Mouse (Mus musculus) midbrain, embryonic 16.5 days (tissue): ENCODE results near the gene Spats2l. TPM values are rescaled to one million over a fixed set of nuclear protein-coding genes. Genes with fewer than 3 reads are reported as not detected.

Source experiments
- ATAC-seq: fragments of 200-750 bp; cut with Nextera tagmentation; 2 replicates; pipeline ENCODE4 v1.8.0; 2017; ENCODE audit warnings: moderate TSS enrichment
- H3K27ac ChIP-seq: fragments of 300-500 bp; sonication (generic); 2 replicates; pipeline ENCODE4 v1.5.1; 2014; ENCODE audit warnings: mild to moderate bottlenecking, low read length, mixed read lengths
- H3K27me3 ChIP-seq: fragments of 300-500 bp; sonication (generic); 2 replicates; pipeline ENCODE4 v1.6.1; 2014; ENCODE audit warnings: low read depth, low read length, mixed read lengths; ENCODE audit not compliant: control insufficient read depth, insufficient read depth
- H3K36me3 ChIP-seq: fragments of 300-500 bp; sonication (generic); 2 replicates; pipeline ENCODE4 v1.6.1; 2014; ENCODE audit warnings: mild to moderate bottlenecking, low read length, moderate library complexity, mixed read lengths; ENCODE audit not compliant: control insufficient read depth, insufficient read depth
- H3K4me1 ChIP-seq: fragments of 300-500 bp; sonication (generic); 2 replicates; pipeline ENCODE4 v1.6.1; 2014; ENCODE audit warnings: mild to moderate bottlenecking, low read length, mixed read lengths; ENCODE audit not compliant: control insufficient read depth, insufficient read depth
- H3K4me2 ChIP-seq: fragments of 300-500 bp; sonication (generic); 2 replicates; pipeline ENCODE4 v1.6.1; 2014; ENCODE audit warnings: mild to moderate bottlenecking, low read length, mixed read lengths
- H3K4me3 ChIP-seq: fragments of 300-500 bp; sonication (generic); 2 replicates; pipeline ENCODE4 v1.5.1; 2014; ENCODE audit warnings: low read depth, mild to moderate bottlenecking, low read length, moderate library complexity, mixed read lengths
- H3K9ac ChIP-seq: fragments of 300-500 bp; sonication (generic); 2 replicates; pipeline ENCODE4 v1.6.1; 2014; ENCODE audit warnings: low read depth, low read length, mixed read lengths
- H3K9me3 ChIP-seq: fragments of 300-500 bp; sonication (generic); replicated peaks from 2 replicates; pipeline ENCODE4 v1.6.1; 2014; ENCODE audit warnings: mild to moderate bottlenecking, low read length, mixed read lengths; ENCODE audit not compliant: control insufficient read depth, poor library complexity, severe bottlenecking
- whole genome bisulfite sequencing: fragments of 180-500 bp; shearing (Covaris S2); extraction: QIAGEN DNeasy Blood & Tissue Kit; methylation state at CpG from one replicate; pipeline ENCODE4 v1.1.7; 2014; 5-methylcytosine and 5-hydroxymethylcytosine counted together
- polyA plus RNA-seq: library from polyadenylated mRNA; unstranded; fragments of >200 nt; fragmentation: Nextera tagmentation; extraction: Ambion mirVana; gene quantifications from 2 replicates; pipeline ENCODE4 v1.2.1, GENCODE M21; 2015

Gene Spats2l
- polyA plus RNA-seq, 1 experiment from 2014 or later, result 88.7 TPM

- Histone ChIP-seq H3K27me3 (no peaks in the 10 kb centered on the region), H3K9ac (peak within 1 kb of the TSS; percentile 84), H3K4me3 (peak within 1 kb of the TSS; percentile 94), H3K36me3 (no peaks in the 10 kb centered on the region), H3K4me2 (peak within 1 kb of the TSS; percentile 97), H3K9me3 (no peaks in the 10 kb centered on the region), H3K4me1 (peaks cover 7% of the 10 kb centered on the region), H3K27ac (peak within 1 kb of the TSS; percentile 92)
- peak; percentile 100 for ATAC-seq
- WGBS, result 6% methylated on average over 30 of the region's 30 CpGs
Measured at GRCm38 (mm10) chr1:57995432-57996132, 221.6 kb downstream of the Spats2l start, which contains the start of gene Sgo2a. Gene Sgo2a, plus strand, starts transcription at chr1:57995971.

- H3K4me3 ChIP-seq, result peak overlapping the region; percentile 94
- no peaks in the 10 kb centered on the region for H3K27me3 ChIP-seq
- peak overlapping the region; percentile 65 for H3K9ac ChIP-seq
- H3K9me3 ChIP-seq, result no peaks in the 10 kb centered on the region
- no peak overlapping the region for H3K27ac ChIP-seq
- H3K4me2 ChIP-seq, result peak overlapping the region; percentile 97
- H3K4me1 ChIP-seq, result peaks cover 7% of the 10 kb centered on the region
- WGBS, result under 1% methylated on average over 29 of the region's 29 CpGs
- no peak for ATAC-seq
- no peaks in the 10 kb centered on the region for H3K36me3 ChIP-seq
Measured at GRCm38 (mm10) chr1:57996133-57996615, 222.2 kb downstream of the Spats2l start.

Other genes with a start within 250 kb of the Spats2l start
- gene Sgo2a, start 221.8 kb downstream of the Spats2l start, polyA plus RNA-seq, result 2.0 and 3.2 TPM in 2 replicates
- 31.3 and 34.5 TPM in 2 replicates for gene Kctd18, start 244.8 kb downstream of the Spats2l start, polyA plus RNA-seq